Mouse (Mus musculus): Measurements from ENCODE around the gene Lmln. TPM values are rescaled to one million over a fixed set of nuclear protein-coding genes. Genes with fewer than 3 reads are reported as not detected.

Gene Lmln
- polyA plus RNA-seq, 1 experiment from 2014 or later: 1.5 TPM

DNA sequence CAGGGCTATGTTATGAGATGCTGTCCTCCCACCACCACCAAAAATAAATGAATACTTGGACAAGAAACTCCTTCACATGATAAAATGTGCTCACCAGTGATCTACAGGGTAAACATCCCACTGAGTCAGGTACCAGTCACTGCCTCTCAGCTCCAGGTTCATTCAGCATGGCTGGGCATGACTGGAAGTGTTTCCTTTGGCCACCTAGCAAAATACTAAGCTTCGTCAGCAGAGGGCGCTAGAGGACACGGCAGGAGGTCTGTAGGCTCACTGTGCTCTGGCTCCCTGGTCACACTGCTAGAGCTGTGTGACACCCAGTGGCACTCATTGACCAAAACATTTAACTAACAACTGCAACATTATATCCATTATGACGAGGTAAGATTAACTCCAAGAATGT, 38.6 kb upstream of the Lmln start:
- Histone ChIP-seq H3K4me2 (ENCODE audit: low read length) (no peak overlapping the region), H3K4me1 (ENCODE audit: control insufficient read depth, insufficient read depth, low read length) (peaks cover 3% of the 10 kb centered on the region; the same call in 1 of the 2 replicates), H3K4me3 (ENCODE audit: low read depth, low read length) (no peak overlapping the region), H3K9me3 (replicated peaks; ENCODE audit: control insufficient read depth, low read length) (no peaks in the 10 kb centered on the region), H3K9ac (ENCODE audit: low read length) (no peak overlapping the region), H3K36me3 (ENCODE audit: control insufficient read depth, insufficient read depth, low read length) (no peaks in the 10 kb centered on the region), H3K27me3 (replicated peaks; ENCODE audit: control insufficient read depth, insufficient read depth, low read length) (no peaks in the 10 kb centered on the region), H3K27ac (ENCODE audit: low read depth, low read length) (no peak overlapping the region)
- DNase-seq (ENCODE audit: low spot score) (peak; percentile 78), ATAC-seq (peak; percentile 60; the same call in 1 of the 2 replicates)
- 4% methylated on average over 4 of the region's 4 CpGs for WGBS

DNA sequence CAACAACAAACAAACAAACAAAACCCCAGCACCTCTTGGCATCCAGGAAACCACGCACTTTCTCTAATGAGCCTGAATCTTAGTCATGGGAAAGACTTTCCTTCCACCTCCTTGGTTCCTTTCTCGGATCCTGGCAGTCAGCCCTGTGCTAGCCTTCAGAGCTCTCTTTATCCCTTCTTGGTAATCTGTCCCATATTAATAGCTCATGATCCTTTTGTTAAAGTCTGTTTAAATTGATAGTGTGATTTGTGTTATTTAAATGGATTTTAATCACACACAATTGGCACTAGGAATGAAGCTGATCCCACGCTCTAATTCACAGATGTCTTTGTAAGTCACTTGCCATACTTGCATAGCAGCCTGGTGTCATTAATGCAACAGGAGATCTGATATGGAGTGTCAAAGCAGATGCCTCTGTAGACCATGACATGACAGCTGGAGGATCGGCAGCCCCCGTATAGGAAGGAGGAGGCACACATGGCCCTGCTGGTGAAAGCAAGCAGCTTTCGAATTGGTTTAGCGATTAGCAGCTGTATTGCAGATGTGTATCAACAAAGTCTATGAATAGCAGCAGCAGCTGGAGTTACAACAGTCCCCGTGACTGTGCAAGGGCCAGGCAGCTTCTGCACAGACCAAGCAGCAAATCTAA, 37.7 kb upstream of the Lmln start:
- peaks cover 3% of the 10 kb centered on the region; the same call in 1 of the 2 replicates for H3K4me1 ChIP-seq (ENCODE audit: control insufficient read depth, insufficient read depth, low read length)
- DNase-seq (ENCODE audit: low spot score) (peak; percentile 45), ATAC-seq (peak; percentile 72)
- 41% methylated on average over 8 of the region's 8 CpGs for WGBS
- H3K4me2 ChIP-seq (ENCODE audit: low read length): no peak overlapping the region
- H3K4me3 ChIP-seq (ENCODE audit: low read depth, low read length): no peak overlapping the region
- no peaks in the 10 kb centered on the region for H3K36me3 ChIP-seq (ENCODE audit: control insufficient read depth, insufficient read depth, low read length)
- no peaks in the 10 kb centered on the region for H3K9me3 ChIP-seq (replicated peaks; ENCODE audit: control insufficient read depth, low read length)
- H3K9ac ChIP-seq (ENCODE audit: low read length): no peak overlapping the region
- H3K27me3 ChIP-seq (replicated peaks; ENCODE audit: control insufficient read depth, insufficient read depth, low read length): no peaks in the 10 kb centered on the region
- H3K27ac ChIP-seq (ENCODE audit: low read depth, low read length): no peak overlapping the region

DNA sequence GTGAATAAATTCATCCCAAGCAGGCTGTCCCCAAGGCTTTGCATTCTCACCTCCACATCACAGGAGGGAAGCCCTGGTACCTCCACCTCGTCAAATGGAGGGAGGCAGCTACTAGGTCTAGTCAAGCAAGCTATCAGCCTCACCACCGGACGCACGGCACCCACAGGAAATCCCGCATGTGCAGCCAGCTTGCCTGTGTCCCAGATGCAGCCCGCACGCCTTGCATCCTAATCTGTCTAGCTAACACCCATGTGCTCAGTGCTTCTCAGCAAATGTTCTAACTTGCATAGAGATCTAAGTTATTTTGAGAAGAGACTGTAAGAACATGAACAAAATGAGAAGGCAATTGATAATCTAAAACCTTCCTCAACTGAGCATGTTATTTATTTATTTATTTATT, 36.0 kb upstream of the Lmln start:
- no peak overlapping the region for H3K27ac ChIP-seq (ENCODE audit: low read depth, low read length)
- H3K4me2 ChIP-seq (ENCODE audit: low read length): no peak overlapping the region
- no peaks in the 10 kb centered on the region for H3K27me3 ChIP-seq (replicated peaks; ENCODE audit: control insufficient read depth, insufficient read depth, low read length)
- no peak overlapping the region for H3K9ac ChIP-seq (ENCODE audit: low read length)
- ATAC-seq (no peak), DNase-seq (ENCODE audit: low spot score) (no peak)
- 93% methylated on average over 7 of the region's 7 CpGs for WGBS
- no peaks in the 10 kb centered on the region for H3K9me3 ChIP-seq (replicated peaks; ENCODE audit: control insufficient read depth, low read length)
- peaks cover 3% of the 10 kb centered on the region; the same call in 1 of the 2 replicates for H3K4me1 ChIP-seq (ENCODE audit: control insufficient read depth, insufficient read depth, low read length)
- no peak overlapping the region for H3K4me3 ChIP-seq (ENCODE audit: low read depth, low read length)
- no peaks in the 10 kb centered on the region for H3K36me3 ChIP-seq (ENCODE audit: control insufficient read depth, insufficient read depth, low read length)

DNA sequence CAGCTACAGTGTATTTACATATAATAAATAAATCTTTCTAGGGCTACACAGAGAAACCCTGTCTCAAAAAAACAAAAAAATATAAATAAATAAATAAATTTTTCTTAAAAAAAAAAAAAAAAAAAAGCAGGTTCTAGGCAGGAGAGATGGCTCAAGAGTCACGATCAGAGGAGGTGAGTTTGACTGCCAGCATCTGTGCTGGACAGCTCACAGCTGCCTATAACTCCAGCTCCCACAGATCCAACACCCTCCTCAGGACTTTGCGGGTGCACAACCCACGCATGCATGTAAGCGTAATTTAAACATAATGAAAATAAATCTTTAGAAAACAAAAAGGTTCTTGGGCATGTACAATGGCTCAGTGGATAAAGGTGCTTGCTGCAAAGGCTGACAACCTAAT, 26.3 kb upstream of the Lmln start:
- H3K4me1 ChIP-seq (ENCODE audit: control insufficient read depth, insufficient read depth, low read length): no peaks in the 10 kb centered on the region
- H3K9ac ChIP-seq (ENCODE audit: low read length): no peak overlapping the region
- ATAC-seq: no peak
- no peaks in the 10 kb centered on the region for H3K27me3 ChIP-seq (replicated peaks; ENCODE audit: control insufficient read depth, insufficient read depth, low read length)
- H3K4me3 ChIP-seq (ENCODE audit: low read depth, low read length): no peak overlapping the region
- 85% methylated on average over 4 of the region's 4 CpGs for WGBS
- H3K27ac ChIP-seq (ENCODE audit: low read depth, low read length): no peak overlapping the region
- no peak overlapping the region for H3K4me2 ChIP-seq (ENCODE audit: low read length)
- no peaks in the 10 kb centered on the region for H3K36me3 ChIP-seq (ENCODE audit: control insufficient read depth, insufficient read depth, low read length)
- no peaks in the 10 kb centered on the region for H3K9me3 ChIP-seq (replicated peaks; ENCODE audit: control insufficient read depth, low read length)
- no peak for DNase-seq (ENCODE audit: low spot score)

DNA sequence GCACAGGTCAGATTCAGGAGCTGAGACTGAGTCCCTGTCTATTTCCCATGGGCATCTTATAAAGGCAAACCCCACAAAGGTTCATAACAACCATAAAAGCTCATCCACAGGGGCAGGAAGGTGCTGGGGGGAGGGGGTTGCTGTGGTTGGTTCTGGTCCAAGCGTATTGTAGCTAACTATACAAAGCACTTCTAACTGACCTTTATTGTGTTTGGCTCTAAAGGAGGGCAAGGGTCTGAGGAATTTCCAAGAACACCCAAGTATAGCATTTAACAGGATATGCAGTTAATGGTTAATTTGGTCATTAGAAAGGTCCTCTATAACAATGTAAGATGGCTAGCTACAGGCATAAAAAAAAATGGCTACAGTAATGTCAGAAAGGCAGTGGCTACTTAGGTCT, 19.6 kb upstream of the Lmln start:
- no peaks in the 10 kb centered on the region for H3K27me3 ChIP-seq (replicated peaks; ENCODE audit: control insufficient read depth, insufficient read depth, low read length)
- WGBS: 76% methylated on average over 1 of the region's 1 CpGs
- ATAC-seq: no peak

DNA sequence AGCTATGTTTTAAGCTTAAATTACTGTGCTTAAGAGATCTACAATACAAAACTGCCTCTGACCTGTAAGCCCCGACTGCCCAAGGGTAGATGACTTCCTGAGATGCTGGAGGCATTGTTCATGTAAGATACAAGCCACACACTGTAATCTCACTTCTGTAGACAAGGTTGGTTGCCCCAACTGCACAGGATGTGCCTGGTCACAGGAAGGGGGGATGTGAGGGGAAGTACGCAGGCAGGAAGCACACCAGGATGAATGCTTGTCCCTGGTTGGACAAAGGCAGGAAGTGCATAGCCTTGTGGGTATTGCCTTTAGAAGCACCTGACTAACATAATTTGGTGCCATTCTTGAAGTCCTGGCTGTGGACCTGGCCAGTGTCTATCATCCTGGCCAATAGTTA, 19.1 kb upstream of the Lmln start:
- H3K27ac ChIP-seq (ENCODE audit: low read depth, low read length): no peak overlapping the region
- no peaks in the 10 kb centered on the region for H3K4me1 ChIP-seq (ENCODE audit: control insufficient read depth, insufficient read depth, low read length)
- no peak overlapping the region for H3K4me2 ChIP-seq (ENCODE audit: low read length)
- no peaks in the 10 kb centered on the region for H3K27me3 ChIP-seq (replicated peaks; ENCODE audit: control insufficient read depth, insufficient read depth, low read length)
- 76% methylated on average over 2 of the region's 2 CpGs for WGBS
- ATAC-seq (no peak), DNase-seq (ENCODE audit: low spot score) (no peak)
- no peaks in the 10 kb centered on the region for H3K36me3 ChIP-seq (ENCODE audit: control insufficient read depth, insufficient read depth, low read length)
- H3K9me3 ChIP-seq (replicated peaks; ENCODE audit: control insufficient read depth, low read length): no peaks in the 10 kb centered on the region
- no peak overlapping the region for H3K4me3 ChIP-seq (ENCODE audit: low read depth, low read length)
- H3K9ac ChIP-seq (ENCODE audit: low read length): no peak overlapping the region

More for the DNA sequence above, 19.6 kb upstream of the Lmln start:
- H3K4me1 ChIP-seq (ENCODE audit: control insufficient read depth, insufficient read depth, low read length): no peaks in the 10 kb centered on the region
- no peak overlapping the region for H3K4me3 ChIP-seq (ENCODE audit: low read depth, low read length)
- no peak overlapping the region for H3K27ac ChIP-seq (ENCODE audit: low read depth, low read length)
- no peak overlapping the region for H3K9ac ChIP-seq (ENCODE audit: low read length)
- DNase-seq (ENCODE audit: low spot score): no peak
- H3K9me3 ChIP-seq (replicated peaks; ENCODE audit: control insufficient read depth, low read length): no peaks in the 10 kb centered on the region
- no peaks in the 10 kb centered on the region for H3K36me3 ChIP-seq (ENCODE audit: control insufficient read depth, insufficient read depth, low read length)
- no peak overlapping the region for H3K4me2 ChIP-seq (ENCODE audit: low read length)

DNA sequence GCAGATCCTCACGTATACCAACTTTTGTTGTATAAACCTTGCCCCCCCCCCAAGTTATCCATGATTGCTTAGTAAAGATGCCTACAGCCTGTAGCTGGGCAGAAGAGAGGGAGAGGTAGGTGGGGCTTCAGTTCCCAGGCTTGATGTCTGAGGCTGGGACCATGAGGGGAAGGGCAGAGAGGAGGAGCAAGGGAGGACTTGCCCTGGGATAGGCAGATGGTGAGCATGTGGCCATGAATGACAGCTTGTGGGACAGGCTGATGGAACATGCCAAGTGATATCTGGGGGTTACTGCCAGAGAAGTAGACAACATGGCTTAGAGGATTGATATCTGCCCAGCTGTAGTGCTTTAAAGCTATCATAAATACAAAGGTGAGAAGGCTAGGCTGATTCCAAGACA, 14.3 kb upstream of the Lmln start:
- H3K9me3 ChIP-seq (replicated peaks; ENCODE audit: control insufficient read depth, low read length): no peaks in the 10 kb centered on the region
- no peaks in the 10 kb centered on the region for H3K27me3 ChIP-seq (replicated peaks; ENCODE audit: control insufficient read depth, insufficient read depth, low read length)
- H3K27ac ChIP-seq (ENCODE audit: low read depth, low read length): no peak overlapping the region
- DNase-seq (ENCODE audit: low spot score): no peak
- no peaks in the 10 kb centered on the region for H3K4me1 ChIP-seq (ENCODE audit: control insufficient read depth, insufficient read depth, low read length)
- ATAC-seq: no peak
- H3K4me2 ChIP-seq (ENCODE audit: low read length): no peak overlapping the region
- 95% methylated on average over 1 of the region's 1 CpGs for WGBS
- no peak overlapping the region for H3K4me3 ChIP-seq (ENCODE audit: low read depth, low read length)
- no peak overlapping the region for H3K9ac ChIP-seq (ENCODE audit: low read length)
- no peaks in the 10 kb centered on the region for H3K36me3 ChIP-seq (ENCODE audit: control insufficient read depth, insufficient read depth, low read length)

DNA sequence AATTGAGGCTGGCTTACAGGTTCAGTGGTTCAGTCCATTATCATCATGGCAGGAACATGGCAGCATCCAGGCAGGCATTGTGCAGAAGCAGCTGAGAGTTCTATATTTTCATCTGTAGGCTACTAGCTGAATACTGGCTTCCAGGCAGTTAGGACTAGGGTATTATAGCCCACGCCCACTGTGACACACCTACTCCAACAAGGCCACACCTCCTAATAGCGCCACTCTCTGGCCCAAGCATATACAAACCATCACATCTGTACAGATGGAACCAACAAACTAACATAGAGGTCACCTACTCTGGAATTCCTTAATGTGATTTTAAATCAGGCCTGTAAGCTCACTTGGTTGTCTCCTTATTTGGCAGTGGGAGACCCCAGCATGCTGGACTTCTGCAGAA, 13.6 kb upstream of the Lmln start:
- H3K4me2 ChIP-seq (ENCODE audit: low read length): no peak overlapping the region
- ATAC-seq: no peak
- no peak overlapping the region for H3K9ac ChIP-seq (ENCODE audit: low read length)
- H3K9me3 ChIP-seq (replicated peaks; ENCODE audit: control insufficient read depth, low read length): no peaks in the 10 kb centered on the region
- 87% methylated on average over 2 of the region's 2 CpGs for WGBS
- H3K4me3 ChIP-seq (ENCODE audit: low read depth, low read length): no peak overlapping the region
- no peak overlapping the region for H3K27ac ChIP-seq (ENCODE audit: low read depth, low read length)
- H3K36me3 ChIP-seq (ENCODE audit: control insufficient read depth, insufficient read depth, low read length): no peaks in the 10 kb centered on the region
- H3K27me3 ChIP-seq (replicated peaks; ENCODE audit: control insufficient read depth, insufficient read depth, low read length): no peaks in the 10 kb centered on the region
- no peak for DNase-seq (ENCODE audit: low spot score)
- H3K4me1 ChIP-seq (ENCODE audit: control insufficient read depth, insufficient read depth, low read length): no peaks in the 10 kb centered on the region

DNA sequence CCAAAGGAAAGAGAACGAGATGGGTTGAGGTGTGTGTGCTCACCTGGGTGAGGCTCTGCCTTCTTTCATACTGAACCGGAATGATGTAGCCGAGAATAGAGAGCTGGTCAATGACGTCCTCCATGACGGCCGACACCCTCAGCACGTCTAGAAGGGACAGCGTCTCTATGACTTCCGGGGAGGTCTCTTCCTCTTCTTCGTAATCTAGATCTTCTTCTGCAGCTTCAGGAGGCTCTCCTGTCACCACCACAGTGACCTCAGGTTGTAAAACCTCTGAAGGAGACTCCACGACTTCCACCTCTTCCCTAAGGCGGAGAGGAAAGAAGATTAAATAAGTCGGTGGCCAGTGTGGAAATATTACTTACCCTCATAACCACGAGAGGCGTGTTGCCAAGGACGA, 12.5 kb upstream of the Lmln start:
- no peaks in the 10 kb centered on the region for H3K4me1 ChIP-seq (ENCODE audit: control insufficient read depth, insufficient read depth, low read length)
- no peaks in the 10 kb centered on the region for H3K9me3 ChIP-seq (replicated peaks; ENCODE audit: control insufficient read depth, low read length)
- no peaks in the 10 kb centered on the region for H3K36me3 ChIP-seq (ENCODE audit: control insufficient read depth, insufficient read depth, low read length)
- H3K4me2 ChIP-seq (ENCODE audit: low read length): no peak overlapping the region
- H3K9ac ChIP-seq (ENCODE audit: low read length): no peak overlapping the region
- no peak for ATAC-seq
- H3K27ac ChIP-seq (ENCODE audit: low read depth, low read length): no peak overlapping the region
- H3K4me3 ChIP-seq (ENCODE audit: low read depth, low read length): no peak overlapping the region
- H3K27me3 ChIP-seq (replicated peaks; ENCODE audit: control insufficient read depth, insufficient read depth, low read length): no peaks in the 10 kb centered on the region
- DNase-seq (ENCODE audit: low spot score): no peak
- WGBS: 93% methylated on average over 16 of the region's 16 CpGs

All from forebrain, embryonic 14.5 days (tissue).